Mouse (Mus musculus) hindbrain, embryonic 16.5 days (tissue): ENCODE data around the gene Ptrhd1. TPM values are rescaled to one million over a fixed set of nuclear protein-coding genes. Genes with fewer than 3 reads are reported as not detected.

Source experiments
- ATAC-seq: fragments of 200-750 bp; cut with Nextera tagmentation; 2 replicates; pipeline ENCODE4 v1.8.0; 2017; ENCODE audit warnings: moderate TSS enrichment, moderate library complexity
- H3K27ac ChIP-seq: fragments of 300-500 bp; sonication (generic); 2 replicates; pipeline ENCODE4 v1.5.1; 2014; ENCODE audit warnings: low read depth, mild to moderate bottlenecking, control low read depth, low read length, moderate library complexity
- H3K27me3 ChIP-seq: fragments of 300-500 bp; sonication (generic); replicated peaks from 2 replicates; pipeline ENCODE4 v1.6.1; 2014; ENCODE audit warnings: low read length; ENCODE audit not compliant: control insufficient read depth, insufficient read depth
- H3K36me3 ChIP-seq: fragments of 300-500 bp; sonication (generic); 2 replicates; pipeline ENCODE4 v1.6.1; 2014; ENCODE audit warnings: mild to moderate bottlenecking, low read length, moderate library complexity, mixed read lengths; ENCODE audit not compliant: control insufficient read depth, insufficient read depth
- H3K4me1 ChIP-seq: fragments of 300-500 bp; sonication (generic); 2 replicates; pipeline ENCODE4 v1.6.1; 2014; ENCODE audit warnings: low read depth, low read length; ENCODE audit not compliant: control insufficient read depth, insufficient read depth
- H3K4me2 ChIP-seq: fragments of 300-500 bp; sonication (generic); 2 replicates; pipeline ENCODE4 v1.6.1; 2014; ENCODE audit warnings: mild to moderate bottlenecking, low read length, control low read depth, moderate library complexity
- H3K4me3 ChIP-seq: fragments of 300-500 bp; sonication (generic); 2 replicates; pipeline ENCODE4 v1.5.1; 2014; ENCODE audit warnings: mild to moderate bottlenecking, low read length, control low read depth, moderate library complexity
- H3K9ac ChIP-seq: fragments of 300-500 bp; sonication (generic); 2 replicates; pipeline ENCODE4 v1.6.1; 2014; ENCODE audit warnings: low read depth, mild to moderate bottlenecking, control low read depth, low read length, moderate library complexity
- H3K9me3 ChIP-seq: fragments of 300-500 bp; sonication (generic); 2 replicates; pipeline ENCODE4 v1.6.1; 2014; ENCODE audit warnings: mild to moderate bottlenecking, low read length, moderate library complexity; ENCODE audit not compliant: control insufficient read depth
- WGBS: fragments of 180-500 bp; shearing (Covaris S2); extraction: QIAGEN DNeasy Blood & Tissue Kit; methylation state at CpG from one replicate; pipeline ENCODE4 v1.1.7; 2014; 5-methylcytosine and 5-hydroxymethylcytosine counted together
- polyA plus RNA-seq: library from polyadenylated mRNA; unstranded; fragments of >200 nt; fragmentation: Nextera tagmentation; extraction: Ambion mirVana; gene quantifications from 2 replicates; pipeline ENCODE4 v1.2.1, GENCODE M21; 2015

The Ptrhd1 gene
- polyA plus RNA-seq, 1 experiment from 2014 or later, result 7.4 TPM

GRCm38 (mm10) chr12:4199271-4199670 lies 34.6 kb upstream of the Ptrhd1 start:
- no peak overlapping the region for H3K4me3 ChIP-seq
- no peak overlapping the region for H3K4me2 ChIP-seq
- ATAC-seq, result no peak
- no peaks in the 10 kb centered on the region for H3K9me3 ChIP-seq
- H3K36me3 ChIP-seq, result peaks cover 13% of the 10 kb centered on the region
- no peaks in the 10 kb centered on the region for H3K27me3 ChIP-seq
- 94% methylated on average over 11 of the region's 11 CpGs for WGBS
- no peaks in the 10 kb centered on the region for H3K4me1 ChIP-seq
- H3K27ac ChIP-seq, result no peak overlapping the region
- no peak overlapping the region for H3K9ac ChIP-seq

- Histone ChIP-seq H3K4me1 (no peaks in the 10 kb centered on the region), H3K4me2 (no peak overlapping the region), H3K36me3 (peaks cover 23% of the 10 kb centered on the region), H3K9ac (no peak overlapping the region), H3K27ac (no peak overlapping the region), H3K4me3 (no peak overlapping the region), H3K9me3 (no peaks in the 10 kb centered on the region), H3K27me3 (no peaks in the 10 kb centered on the region)
- ATAC-seq, result no peak
- WGBS, result 79% methylated on average over 13 of the region's 13 CpGs
Observed at GRCm38 (mm10) chr12:4201454-4202200, 32.2 kb upstream of the Ptrhd1 start.

- no peak overlapping the region for H3K9ac ChIP-seq
- peaks cover 21% of the 10 kb centered on the region for H3K36me3 ChIP-seq
- no peak overlapping the region for H3K27ac ChIP-seq
- no peaks in the 10 kb centered on the region for H3K27me3 ChIP-seq
- H3K9me3 ChIP-seq, result no peaks in the 10 kb centered on the region
- no peak overlapping the region for H3K4me2 ChIP-seq
- H3K4me1 ChIP-seq, result no peaks in the 10 kb centered on the region
- H3K4me3 ChIP-seq, result no peak overlapping the region
- no peak for ATAC-seq
- 90% methylated on average over 4 of the region's 4 CpGs for WGBS
Observed at GRCm38 (mm10) chr12:4202206-4202605, 31.6 kb upstream of the Ptrhd1 start.

- Histone ChIP-seq H3K4me3 (no peak overlapping the region), H3K4me2 (no peak overlapping the region), H3K9me3 (no peaks in the 10 kb centered on the region), H3K27me3 (no peaks in the 10 kb centered on the region), H3K4me1 (no peaks in the 10 kb centered on the region), H3K36me3 (peaks cover 16% of the 10 kb centered on the region), H3K27ac (no peak overlapping the region), H3K9ac (no peak overlapping the region)
- 97% methylated on average over 11 of the region's 11 CpGs for WGBS
- no peak for ATAC-seq
Observed at GRCm38 (mm10) chr12:4206106-4206505, 27.7 kb upstream of the Ptrhd1 start.

- H3K27ac ChIP-seq, result no peak overlapping the region
- no peaks in the 10 kb centered on the region for H3K27me3 ChIP-seq
- peaks cover 27% of the 10 kb centered on the region for H3K36me3 ChIP-seq
- no peaks in the 10 kb centered on the region for H3K9me3 ChIP-seq
- no peak for ATAC-seq
- H3K4me2 ChIP-seq, result no peak overlapping the region
- WGBS, result 77% methylated on average over 15 of the region's 15 CpGs
- no peaks in the 10 kb centered on the region for H3K4me1 ChIP-seq
- no peak overlapping the region for H3K4me3 ChIP-seq
- H3K9ac ChIP-seq, result no peak overlapping the region
Observed at GRCm38 (mm10) chr12:4208405-4209133, 25.3 kb upstream of the Ptrhd1 start.

GRCm38 (mm10) chr12:4209196-4209595 lies 24.6 kb upstream of the Ptrhd1 start:
- Histone ChIP-seq H3K27me3 (no peaks in the 10 kb centered on the region), H3K4me2 (no peak overlapping the region), H3K36me3 (peaks cover 31% of the 10 kb centered on the region), H3K9ac (no peak overlapping the region), H3K4me3 (no peak overlapping the region), H3K9me3 (no peaks in the 10 kb centered on the region), H3K4me1 (no peaks in the 10 kb centered on the region), H3K27ac (no peak overlapping the region)
- ATAC-seq, result no peak
- WGBS, result 98% methylated on average over 9 of the region's 9 CpGs

GRCm38 (mm10) chr12:4211174-4211573 lies 22.7 kb upstream of the Ptrhd1 start:
- Histone ChIP-seq H3K4me3 (no peak overlapping the region), H3K27me3 (no peaks in the 10 kb centered on the region), H3K9me3 (no peaks in the 10 kb centered on the region), H3K4me1 (no peaks in the 10 kb centered on the region), H3K36me3 (peaks cover 36% of the 10 kb centered on the region), H3K27ac (no peak overlapping the region), H3K9ac (no peak overlapping the region), H3K4me2 (no peak overlapping the region)
- WGBS, result 92% methylated on average over 9 of the region's 9 CpGs
- no peak for ATAC-seq

GRCm38 (mm10) chr12:4212908-4213307 lies 20.9 kb upstream of the Ptrhd1 start:
- ATAC-seq, result no peak
- no peak overlapping the region for H3K27ac ChIP-seq

GRCm38 (mm10) chr12:4230156-4230555 lies 3.7 kb upstream of the Ptrhd1 start:
- no peak for ATAC-seq
- Histone ChIP-seq H3K4me1 (peaks cover 9% of the 10 kb centered on the region), H3K4me2 (no peak overlapping the region), H3K9me3 (no peaks in the 10 kb centered on the region), H3K27ac (no peak overlapping the region), H3K4me3 (no peak overlapping the region), H3K27me3 (no peaks in the 10 kb centered on the region), H3K9ac (no peak overlapping the region), H3K36me3 (peaks cover 11% of the 10 kb centered on the region)
- WGBS, result 95% methylated on average over 7 of the region's 7 CpGs

More at GRCm38 (mm10) chr12:4212908-4213307, 20.9 kb upstream of the Ptrhd1 start:
- 67% methylated on average over 8 of the region's 8 CpGs for WGBS
- no peaks in the 10 kb centered on the region for H3K27me3 ChIP-seq
- peaks cover 32% of the 10 kb centered on the region for H3K36me3 ChIP-seq
- H3K4me3 ChIP-seq, result no peak overlapping the region
- H3K9me3 ChIP-seq, result no peaks in the 10 kb centered on the region
- no peaks in the 10 kb centered on the region for H3K4me1 ChIP-seq
- H3K4me2 ChIP-seq, result no peak overlapping the region
- no peak overlapping the region for H3K9ac ChIP-seq
